Mouse (Mus musculus) intestine, postnatal 0 days (tissue): ENCODE measurements around the gene Capn5. TPM values are rescaled to one million over a fixed set of nuclear protein-coding genes. Genes with fewer than 3 reads are reported as not detected.

Experiments
- ATAC-seq: fragments of 200-750 bp; cut with Nextera tagmentation; 2 replicates; pipeline ENCODE4 v1.8.0; 2017; ENCODE audit warnings: mild to moderate bottlenecking, moderate TSS enrichment, moderate library complexity
- H3K27ac ChIP-seq: fragments of 300-500 bp; sonication (generic); 2 replicates; pipeline ENCODE4 v1.5.1; 2014; ENCODE audit warnings: mild to moderate bottlenecking, low read depth, low read length, moderate library complexity
- H3K27me3 ChIP-seq: fragments of 300-500 bp; sonication (generic); replicated peaks from 2 replicates; pipeline ENCODE4 v1.6.1; 2014; ENCODE audit warnings: low read length, mixed read lengths; ENCODE audit not compliant: control insufficient read depth, insufficient read depth
- H3K36me3 ChIP-seq: fragments of 300-500 bp; sonication (generic); 2 replicates; pipeline ENCODE4 v1.6.1; 2014; ENCODE audit warnings: mild to moderate bottlenecking, moderate library complexity; ENCODE audit not compliant: control insufficient read depth, insufficient read depth
- H3K4me1 ChIP-seq: fragments of 300-500 bp; sonication (generic); replicated peaks from 2 replicates; pipeline ENCODE4 v1.6.1; 2014; ENCODE audit warnings: antibody characterized with exemption, low read length, mixed read lengths; ENCODE audit not compliant: control insufficient read depth, insufficient read depth
- H3K4me2 ChIP-seq: fragments of 300-500 bp; sonication (generic); replicated peaks from 2 replicates; pipeline ENCODE4 v1.6.1; 2014; ENCODE audit warnings: low read depth, mild to moderate bottlenecking, moderate library complexity
- H3K4me3 ChIP-seq: fragments of 300-500 bp; sonication (generic); 2 replicates; pipeline ENCODE4 v1.5.1; 2014; ENCODE audit warnings: low read depth, low read length
- H3K9ac ChIP-seq: fragments of 300-500 bp; sonication (generic); 2 replicates; pipeline ENCODE4 v1.6.1; 2014; ENCODE audit warnings: mild to moderate bottlenecking, low read depth, low read length
- H3K9me3 ChIP-seq: fragments of 300-500 bp; sonication (generic); 2 replicates; pipeline ENCODE4 v1.6.1; 2016; ENCODE audit warnings: mixed run types; ENCODE audit not compliant: control insufficient read depth
- CTCF ChIP-seq: sonication (generic); IDR thresholded peaks from 2 replicates; pipeline ENCODE4 v1.5.1; 2016; ENCODE audit warnings: low read depth, mild to moderate bottlenecking, control low read depth, antibody characterized with exemption, moderate library complexity
- WGBS: fragments of 180-500 bp; shearing (Covaris S2); extraction: QIAGEN DNeasy Blood & Tissue Kit; methylation state at CpG from one replicate; pipeline ENCODE4 v1.1.7; 2014; 5-methylcytosine and 5-hydroxymethylcytosine counted together
- polyA plus RNA-seq: library from polyadenylated mRNA; unstranded; fragments of >200 nt; fragmentation: Nextera tagmentation; extraction: Ambion mirVana; gene quantifications from 2 replicates; pipeline ENCODE4 v1.2.1, GENCODE M21; 2015

Gene Capn5
- 3.3 and 3.4 TPM in 2 replicates for polyA plus RNA-seq

GRCm38 (mm10) chr7:98177929-98178559, at the start of gene Capn5:
Gene Capn5, minus strand, starts transcription at chr7:98178274.
- Histone ChIP-seq H3K4me1 (peaks cover 7% of the 10 kb centered on the region; the same call in 1 of the 2 replicates), H3K4me2 (peak within 1 kb of the TSS; percentile 81), H3K27me3 (no peaks in the 10 kb centered on the region), H3K9ac (peak within 1 kb of the TSS; percentile 59), H3K9me3 (no peaks in the 10 kb centered on the region), H3K27ac (peak within 1 kb of the TSS; percentile 75), H3K4me3 (peak within 1 kb of the TSS; percentile 81), H3K36me3 (no peaks in the 10 kb centered on the region)
- peak; percentile 87 for TF ChIP-seq CTCF
- 1% methylated on average over 42 of the region's 44 CpGs for WGBS
- peak; percentile 88 for ATAC-seq

GRCm38 (mm10) chr7:98223796-98224195, 45.7 kb upstream of the Capn5 start:
- H3K36me3 ChIP-seq = no peaks in the 10 kb centered on the region
- TF ChIP-seq CTCF = no peak
- WGBS = 95% methylated on average over 4 of the region's 4 CpGs
- H3K9me3 ChIP-seq = no peaks in the 10 kb centered on the region
- H3K27me3 ChIP-seq = no peaks in the 10 kb centered on the region
- H3K4me3 ChIP-seq = no peak overlapping the region
- ATAC-seq = no peak
- H3K4me2 ChIP-seq = no peak overlapping the region
- H3K27ac ChIP-seq = no peak overlapping the region
- H3K4me1 ChIP-seq = no peaks in the 10 kb centered on the region
- no peak overlapping the region for H3K9ac ChIP-seq

- Histone ChIP-seq H3K27ac (no peak overlapping the region), H3K4me3 (no peak overlapping the region), H3K9ac (no peak overlapping the region), H3K4me2 (no peak overlapping the region), H3K27me3 (no peaks in the 10 kb centered on the region), H3K36me3 (no peaks in the 10 kb centered on the region), H3K4me1 (no peaks in the 10 kb centered on the region), H3K9me3 (no peaks in the 10 kb centered on the region)
- ATAC-seq = no peak
- no peak for TF ChIP-seq CTCF
Measured at GRCm38 (mm10) chr7:98216713-98217112, 38.6 kb upstream of the Capn5 start.

GRCm38 (mm10) chr7:98202946-98203345, 24.9 kb upstream of the Capn5 start:
- Histone ChIP-seq H3K4me3 (no peak overlapping the region), H3K9me3 (no peaks in the 10 kb centered on the region), H3K4me1 (no peaks in the 10 kb centered on the region), H3K36me3 (no peaks in the 10 kb centered on the region), H3K27me3 (no peaks in the 10 kb centered on the region), H3K27ac (no peak overlapping the region), H3K9ac (no peak overlapping the region), H3K4me2 (no peak overlapping the region)
- 37% methylated on average over 4 of the region's 4 CpGs for WGBS
- no peak for ATAC-seq
- TF ChIP-seq CTCF = no peak

GRCm38 (mm10) chr7:98201493-98202028, 23.5 kb upstream of the Capn5 start:
- no peaks in the 10 kb centered on the region for H3K27me3 ChIP-seq
- 45% methylated on average over 5 of the region's 5 CpGs for WGBS
- H3K4me2 ChIP-seq = no peak overlapping the region
- no peaks in the 10 kb centered on the region for H3K36me3 ChIP-seq
- H3K4me3 ChIP-seq = no peak overlapping the region
- ATAC-seq = peak; percentile 60
- no peak for TF ChIP-seq CTCF
- H3K4me1 ChIP-seq = no peaks in the 10 kb centered on the region
- H3K9ac ChIP-seq = no peak overlapping the region
- H3K9me3 ChIP-seq = no peaks in the 10 kb centered on the region
- no peak overlapping the region for H3K27ac ChIP-seq

GRCm38 (mm10) chr7:98200396-98200795, 22.3 kb upstream of the Capn5 start:
- no peak overlapping the region for H3K27ac ChIP-seq
- no peak for ATAC-seq
- H3K4me1 ChIP-seq = no peaks in the 10 kb centered on the region
- H3K36me3 ChIP-seq = no peaks in the 10 kb centered on the region
- no peaks in the 10 kb centered on the region for H3K27me3 ChIP-seq
- no peaks in the 10 kb centered on the region for H3K9me3 ChIP-seq
- TF ChIP-seq CTCF = no peak
- no peak overlapping the region for H3K4me2 ChIP-seq
- no peak overlapping the region for H3K9ac ChIP-seq
- no peak overlapping the region for H3K4me3 ChIP-seq
- WGBS = 87% methylated on average over 3 of the region's 3 CpGs
